Mouse (Mus musculus): ENCODE results near the gene Isoc2b. TPM values are rescaled to one million over a fixed set of nuclear protein-coding genes. Genes with fewer than 3 reads are reported as not detected.
"Not testable (repeated sequence)": the region's sequence is repeated elsewhere in the genome, so short reads cannot be mapped to it uniquely, and the experiment has no call there.

Isoc2b gene
- total RNA-seq, 2 experiments from 2014 or later: 2.0 to 3.4 TPM

DNA sequence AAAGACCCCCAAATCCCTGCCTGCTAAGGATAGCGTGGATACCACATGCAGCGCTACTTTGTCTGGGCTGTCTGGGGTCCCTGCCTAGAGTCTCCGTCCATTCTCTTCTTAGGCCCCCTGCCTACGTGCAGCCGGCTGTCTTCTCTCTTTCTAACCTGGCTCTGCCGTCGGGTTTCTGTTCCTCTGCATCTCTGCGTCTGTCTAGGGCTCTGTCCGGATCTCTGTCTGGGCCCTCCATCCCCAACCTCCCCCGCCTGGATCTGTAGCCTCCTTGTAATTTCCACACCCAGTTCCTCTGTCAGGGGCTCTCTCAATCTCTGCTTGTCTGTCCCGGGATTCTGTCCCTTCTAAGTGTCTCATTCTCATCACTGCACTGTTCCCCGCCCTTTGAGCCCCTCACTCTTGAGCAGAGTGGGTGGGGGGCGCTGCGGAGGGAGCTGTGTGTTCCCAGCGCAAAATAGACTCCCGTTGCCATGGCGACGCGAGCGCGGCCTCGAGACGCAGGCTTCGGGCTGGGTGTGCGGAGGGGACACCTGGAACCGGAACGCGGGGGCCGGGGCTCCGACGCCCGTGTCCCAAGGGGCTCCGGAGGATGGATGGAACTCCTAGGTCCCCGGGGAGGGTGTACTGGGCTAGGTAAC is 26.3 kb downstream of the Isoc2b start:
- intact Hi-C loops (cut with DNase I): loop anchor here (5.0 kb wide), 1 partner anchor 74 kb away; the partner anchor contains the start of gene Zfp628
- DNase-seq (ENCODE audit: extremely low spot score in 1 of 2, low spot score in 2 of 2): peak; percentile 80 to 88

DNA sequence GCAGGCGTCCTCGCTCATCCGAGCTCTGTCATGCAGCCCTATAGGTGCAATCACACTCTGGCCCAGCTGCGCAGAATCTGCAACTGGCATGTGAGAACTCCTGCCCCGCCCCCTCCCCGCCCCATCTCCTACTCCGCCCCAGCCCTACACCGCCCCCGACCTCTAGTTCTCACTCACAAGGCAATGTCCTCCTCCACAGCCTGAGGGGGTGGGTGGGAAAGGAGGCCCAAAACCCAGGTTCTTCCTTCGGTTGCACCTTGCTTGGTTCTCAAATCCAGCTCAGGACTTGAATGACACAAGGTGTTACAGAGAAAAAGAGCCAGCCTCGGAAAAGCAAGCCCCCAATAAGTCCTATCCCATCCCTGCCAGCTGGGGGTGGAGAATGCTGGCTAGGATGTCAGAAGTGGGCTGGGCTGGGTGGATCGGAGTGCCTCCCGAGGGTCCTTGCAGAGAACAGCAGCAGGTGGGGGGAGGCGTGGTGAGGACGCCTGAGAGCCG is 27.4 kb downstream of the Isoc2b start:
- intact Hi-C loops (cut with DNase I): loop anchor here (5.0 kb wide), 1 partner anchor 75 kb away; the partner anchor contains the start of gene Zfp628
- DNase-seq (ENCODE audit: extremely low spot score in 1 of 2, low spot score in 2 of 2): peak in 1 of 2 experiments; percentile 68

DNA sequence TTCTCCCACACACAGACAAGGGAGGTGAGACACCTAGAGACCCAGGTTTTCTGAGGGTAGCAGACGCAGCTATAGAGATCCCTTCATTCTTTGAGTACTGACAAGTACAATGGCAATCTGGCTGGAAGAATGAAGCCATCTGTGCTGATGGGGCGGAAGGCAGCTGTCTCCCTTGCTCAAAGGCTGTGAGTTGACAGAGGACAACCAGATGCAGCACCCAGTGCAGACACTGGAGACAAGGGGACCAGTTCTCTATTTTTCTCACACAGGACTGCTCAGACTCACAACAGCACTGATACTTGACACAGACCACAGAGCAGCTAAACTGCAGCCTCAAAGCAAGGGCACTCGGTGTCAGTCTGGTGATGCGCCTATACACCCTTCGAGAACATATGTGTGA is 28.0 kb downstream of the Isoc2b start:
- peak in 1 of 2 experiments; percentile 42 for DNase-seq (ENCODE audit: extremely low spot score in 1 of 2, low spot score in 2 of 2)

GRCm38 (mm10) chr7:4837639-4838038 is 32.4 kb downstream of the Isoc2b start:
- intact Hi-C loops (cut with DNase I): no loop called here
- DNase-seq (ENCODE audit: extremely low spot score in 1 of 2, low spot score in 2 of 2): peak in 1 of 2 experiments; percentile 54

More for the DNA sequence above, 28.0 kb downstream of the Isoc2b start:
- intact Hi-C loops (cut with DNase I): loop anchor here (5.0 kb wide), 1 partner anchor 75 kb away; the partner anchor contains the start of gene Zfp628

- intact Hi-C loops (cut with DNase I): no loop called here
- DNase-seq (ENCODE audit: extremely low spot score in 1 of 2, low spot score in 2 of 2): peak in 1 of 2 experiments; percentile 68
Observed at GRCm38 (mm10) chr7:4836351-4836792, 33.7 kb downstream of the Isoc2b start.

- intact Hi-C loops (cut with DNase I): no loop called here
- DNase-seq (ENCODE audit: extremely low spot score in 1 of 2, low spot score in 2 of 2): peak in 1 of 2 experiments; percentile 45
Observed at GRCm38 (mm10) chr7:4835631-4836327, 34.3 kb downstream of the Isoc2b start.

- intact Hi-C loops (cut with DNase I): no loop called here
- no peak for DNase-seq (ENCODE audit: extremely low spot score in 1 of 2, low spot score in 2 of 2)
Observed at GRCm38 (mm10) chr7:4830476-4830875, 39.6 kb downstream of the Isoc2b start.

DNA sequence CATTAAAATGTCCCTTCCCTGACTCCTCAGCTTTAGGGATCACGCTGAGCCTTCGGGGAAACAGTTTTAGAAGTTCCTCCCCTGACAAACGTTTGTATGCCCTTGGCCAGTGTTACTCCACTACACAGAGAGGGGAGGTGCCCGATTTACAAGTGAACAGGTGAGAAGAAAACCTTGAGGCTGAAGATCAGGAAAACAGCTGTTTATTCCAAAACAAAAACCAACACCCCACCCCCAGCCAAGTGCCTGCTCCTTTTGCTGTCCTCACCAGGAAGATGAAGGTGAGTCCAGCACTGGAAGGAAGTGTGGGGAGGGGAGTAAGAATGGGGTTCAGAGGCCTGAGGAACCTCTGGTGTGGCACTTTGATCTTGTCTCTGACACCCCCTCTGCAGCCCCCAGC is 44.7 kb downstream of the Isoc2b start:
- intact Hi-C loops (cut with DNase I): no loop called here
- no peak for DNase-seq (ENCODE audit: extremely low spot score in 1 of 2, low spot score in 2 of 2)

- intact Hi-C loops (cut with DNase I): no loop called here
- DNase-seq (ENCODE audit: extremely low spot score in 1 of 2, low spot score in 2 of 2): no peak
Observed at GRCm38 (mm10) chr7:4822162-4822907, 47.7 kb downstream of the Isoc2b start.

DNA sequence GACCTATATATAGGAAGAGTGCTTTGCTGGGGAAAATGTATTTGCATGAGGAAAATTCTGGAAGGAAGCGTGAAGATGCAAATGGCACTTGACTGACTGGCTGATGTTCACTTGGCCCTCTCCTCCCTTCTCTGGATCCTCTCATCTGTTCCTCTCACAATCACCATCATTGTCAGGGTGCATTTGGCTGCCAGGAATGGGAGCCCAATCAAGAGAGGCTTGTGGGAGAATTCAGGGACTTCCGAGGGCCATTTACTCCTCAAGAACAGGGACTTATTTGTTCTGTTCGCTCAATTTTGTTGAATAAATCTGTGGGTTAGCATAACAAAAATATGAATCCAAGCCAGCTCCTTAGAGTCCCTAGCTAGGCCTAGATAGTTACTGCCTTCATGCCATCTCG is 48.4 kb downstream of the Isoc2b start:
- intact Hi-C loops (cut with DNase I): no loop called here
- no peak for DNase-seq (ENCODE audit: extremely low spot score in 1 of 2, low spot score in 2 of 2)

DNA sequence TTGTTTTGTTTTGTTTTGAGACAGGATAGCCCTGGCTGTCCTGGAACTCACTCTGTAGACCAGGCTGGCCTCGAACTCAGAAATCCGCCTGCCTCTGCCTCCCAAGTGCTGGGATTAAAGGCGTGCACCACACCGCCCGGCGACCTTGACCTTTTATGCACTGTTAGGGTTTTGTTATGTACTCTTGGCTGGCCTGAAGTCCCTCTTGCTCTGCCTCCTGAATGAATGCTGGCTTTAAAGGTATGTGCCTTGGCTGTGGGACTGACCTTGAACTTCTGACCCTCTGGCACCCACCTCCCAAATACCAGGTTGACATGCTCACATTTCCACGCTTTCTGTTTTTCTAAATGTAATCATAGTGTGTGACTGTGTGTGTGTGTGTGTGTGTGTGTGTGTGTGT is 49.1 kb downstream of the Isoc2b start:
- intact Hi-C loops (cut with DNase I); DNase-seq (ENCODE audit: extremely low spot score in 1 of 2, low spot score in 2 of 2): not testable (repeated sequence)

- DNase-seq (ENCODE audit: extremely low spot score in 1 of 2, low spot score in 2 of 2): no peak
- intact Hi-C loops (cut with DNase I): no loop called here
Observed at GRCm38 (mm10) chr7:4816559-4816958, 53.5 kb downstream of the Isoc2b start.

- DNase-seq (ENCODE audit: extremely low spot score in 1 of 2, low spot score in 2 of 2): no peak
- intact Hi-C loops (cut with DNase I): no loop called here
Observed at GRCm38 (mm10) chr7:4813105-4813791, 56.8 kb downstream of the Isoc2b start.

GRCm38 (mm10) chr7:4812303-4813104 is 57.6 kb downstream of the Isoc2b start, which contains the start of gene Ube2s:
Ube2s (minus strand) TSS chr7:4812590.
- intact Hi-C loops (cut with DNase I): no loop called here
- DNase-seq (ENCODE audit: extremely low spot score in 1 of 2, low spot score in 2 of 2): peak; percentile 99 to 100

DNA sequence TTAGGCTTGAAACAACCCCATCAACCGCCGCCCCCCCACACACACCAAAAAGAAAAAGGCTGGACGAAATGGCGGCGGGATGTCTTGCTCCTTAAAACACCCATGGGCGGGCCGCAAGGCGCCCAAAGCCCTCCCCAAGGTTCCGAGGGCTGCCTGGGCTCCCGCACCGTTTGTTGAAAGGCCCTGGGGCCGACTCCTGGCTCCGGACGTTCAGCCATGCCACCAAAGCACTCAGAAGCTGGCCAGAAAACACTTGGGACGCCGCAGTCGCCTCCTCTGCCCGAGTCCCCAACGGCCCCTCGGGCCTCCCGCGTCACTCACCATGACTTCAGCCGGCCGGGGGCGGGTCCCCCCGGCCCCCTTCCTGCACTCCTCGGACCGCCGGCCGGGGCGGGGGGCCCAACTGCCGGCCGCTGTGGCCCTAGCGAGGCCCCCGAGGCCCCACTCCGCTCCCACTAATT is 58.2 kb downstream of the Isoc2b start:
- DNase-seq (ENCODE audit: extremely low spot score in 1 of 2, low spot score in 2 of 2): peak; percentile 35 to 71
- intact Hi-C loops (cut with DNase I): no loop called here

DNA sequence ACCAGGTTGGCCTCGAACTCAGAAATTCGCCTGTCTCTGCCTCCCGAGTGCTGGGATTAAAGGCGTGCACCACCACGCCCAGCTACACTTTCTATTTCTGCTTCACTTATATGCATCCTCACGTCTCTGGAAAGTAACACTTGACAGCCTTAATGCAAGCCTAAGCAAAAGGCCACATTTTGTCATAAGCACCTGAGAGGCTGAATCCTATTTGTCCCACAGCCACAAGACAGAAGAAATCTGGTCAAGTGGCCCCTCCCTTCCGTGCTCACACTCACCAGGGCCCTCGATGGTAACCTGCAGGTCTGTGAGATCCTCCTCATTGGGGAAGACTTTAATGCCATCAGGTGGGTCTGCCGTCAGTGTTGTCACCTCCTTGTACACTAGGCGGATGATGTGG is 58.9 kb downstream of the Isoc2b start:
- DNase-seq (ENCODE audit: extremely low spot score in 1 of 2, low spot score in 2 of 2); intact Hi-C loops (cut with DNase I): not testable (repeated sequence)

DNA sequence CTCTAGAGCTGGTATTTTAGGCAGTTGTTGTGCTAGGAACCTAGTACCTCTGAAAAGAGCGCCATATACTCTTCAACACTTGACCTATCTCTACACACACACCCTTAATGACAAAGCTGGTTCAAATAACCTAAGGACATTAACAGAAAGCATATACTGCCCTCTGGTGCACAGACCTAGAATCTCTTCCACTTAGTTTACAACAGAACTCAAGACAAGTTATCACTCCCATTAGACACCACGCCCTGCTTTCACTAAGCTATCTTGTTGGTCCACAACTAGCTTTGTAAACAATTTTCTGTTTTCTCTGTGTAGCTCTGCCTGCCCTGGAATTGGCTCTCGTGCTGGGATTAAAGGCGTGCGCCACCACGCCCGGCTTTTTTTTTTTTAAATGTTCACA is 63.3 kb downstream of the Isoc2b start:
- intact Hi-C loops (cut with DNase I): no loop called here
- DNase-seq (ENCODE audit: extremely low spot score in 1 of 2, low spot score in 2 of 2): no peak

DNA sequence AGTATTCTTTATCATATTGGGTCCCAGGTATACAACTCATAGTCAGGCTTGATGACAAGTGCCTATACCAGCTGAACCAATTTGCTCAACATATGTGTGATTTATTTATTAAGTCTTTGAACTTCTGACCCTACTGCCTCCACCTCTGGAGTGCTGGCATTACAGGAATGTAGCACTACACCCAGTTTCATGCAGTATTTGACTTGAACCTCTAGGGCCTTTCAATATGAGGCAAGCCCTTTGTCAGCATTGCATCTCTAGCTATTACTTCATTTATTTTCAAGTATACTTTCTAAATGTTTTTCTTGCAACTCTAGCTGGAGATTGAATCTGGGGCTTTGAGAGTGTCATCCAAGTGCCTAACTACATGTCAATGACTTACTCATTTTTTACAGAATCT is 67.8 kb downstream of the Isoc2b start:
- no peak for DNase-seq (ENCODE audit: extremely low spot score in 1 of 2, low spot score in 2 of 2)
- intact Hi-C loops (cut with DNase I): no loop called here

Measured in left cerebral cortex, postnatal 10 days (tissue).